Mouse (Mus musculus) limb, embryonic 10.5 days (tissue): Measurements from ENCODE around the gene Trpd52l3. TPM values are rescaled to one million over a fixed set of nuclear protein-coding genes. Genes with fewer than 3 reads are reported as not detected.

Experiments used
- DNase-seq: peaks from one replicate; pipeline ENCODE4 v3.0.0-alpha.2; 2017; ENCODE audit warnings: low spot score
- H3K27ac ChIP-seq: fragments of 300-500 bp; sonication (generic); 2 replicates; pipeline ENCODE4 v1.5.1; 2016; ENCODE audit warnings: mild to moderate bottlenecking
- H3K27me3 ChIP-seq: fragments of 300-500 bp; sonication (generic); 2 replicates; pipeline ENCODE4 v1.6.1; 2016; ENCODE audit warnings: low read depth, mild to moderate bottlenecking; ENCODE audit not compliant: poor library complexity, severe bottlenecking
- H3K36me3 ChIP-seq: fragments of 300-500 bp; sonication (generic); 2 replicates; pipeline ENCODE4 v1.6.1; 2016; ENCODE audit warnings: mild to moderate bottlenecking, moderate library complexity
- H3K4me1 ChIP-seq: fragments of 300-500 bp; sonication (generic); 2 replicates; pipeline ENCODE4 v1.6.1; 2016
- H3K4me3 ChIP-seq: fragments of 300-500 bp; sonication (generic); 2 replicates; pipeline ENCODE4 v1.5.1; 2016; ENCODE audit warnings: mild to moderate bottlenecking, moderate library complexity
- H3K9me3 ChIP-seq: fragments of 300-500 bp; sonication (generic); replicated peaks from 2 replicates; pipeline ENCODE4 v1.6.1; 2016; ENCODE audit warnings: mild to moderate bottlenecking
- WGBS: fragments of 180-500 bp; shearing (Covaris S2); methylation state at CpG from one replicate; pipeline ENCODE4 v1.1.7; 2016; 5-methylcytosine and 5-hydroxymethylcytosine counted together
- polyA plus RNA-seq: library from polyadenylated mRNA; unstranded; fragments of >200 nt; fragmentation: Nextera tagmentation; extraction: Ambion mirVana; gene quantifications from 2 replicates; pipeline ENCODE4 v1.2.1, GENCODE M21; 2016

Gene Trpd52l3
- polyA plus RNA-seq, 1 experiment from 2014 or later = not detected

DNA sequence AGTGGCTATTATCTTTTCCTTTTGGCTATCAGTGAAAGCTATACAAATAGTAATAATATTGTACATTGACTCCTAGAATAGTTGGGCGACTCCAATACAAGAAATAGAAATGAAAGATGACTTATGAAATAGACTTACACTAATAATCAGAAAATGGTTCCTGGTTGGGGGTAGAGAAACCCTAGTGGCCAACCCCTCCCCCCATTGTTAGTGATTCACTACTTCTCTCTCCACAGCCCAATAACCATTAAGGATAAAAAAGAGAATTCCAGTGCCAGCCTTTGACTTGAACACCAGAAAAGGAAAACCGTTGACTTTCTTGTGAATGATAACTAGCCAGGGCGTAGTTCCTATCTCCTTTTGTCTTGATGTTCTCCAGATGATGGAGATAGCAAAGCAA is 28.6 kb downstream of the Trpd52l3 start:
- DNase-seq = no peak
- peak overlapping the region; percentile 98 for H3K4me3 ChIP-seq
- H3K27ac ChIP-seq = peak overlapping the region; percentile 99; the same call in 1 of the 2 replicates
- WGBS = 79% methylated on average over 3 of the region's 3 CpGs
- peaks cover 10% of the 10 kb centered on the region for H3K36me3 ChIP-seq
- no peaks in the 10 kb centered on the region for H3K27me3 ChIP-seq
- peaks cover 22% of the 10 kb centered on the region for H3K4me1 ChIP-seq
- H3K9me3 ChIP-seq = no peaks in the 10 kb centered on the region

DNA sequence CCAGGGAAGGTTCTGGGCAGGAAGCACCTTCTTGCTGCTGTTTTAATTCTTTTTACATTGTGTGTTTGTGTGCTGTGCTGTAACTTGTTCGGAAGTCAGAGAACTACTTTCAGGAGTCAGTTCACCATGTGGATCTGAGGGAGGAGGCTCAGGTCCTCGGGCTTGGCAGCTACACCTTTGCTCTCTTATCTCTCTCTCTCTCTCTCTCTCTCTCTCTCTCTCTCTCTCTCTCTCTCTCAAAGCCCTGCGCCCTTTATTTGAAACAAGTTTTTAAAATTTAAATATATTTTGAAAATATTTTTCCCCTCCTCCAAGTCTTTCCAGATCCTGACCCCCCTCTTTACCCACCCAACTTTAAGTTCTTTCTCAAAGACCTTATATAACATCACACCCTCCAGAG is 31.8 kb downstream of the Trpd52l3 start:
- H3K36me3 ChIP-seq = peaks cover 20% of the 10 kb centered on the region
- no peaks in the 10 kb centered on the region for H3K27me3 ChIP-seq
- H3K27ac ChIP-seq = no peak overlapping the region
- 81% methylated on average over 3 of the region's 3 CpGs for WGBS
- no peak overlapping the region for H3K4me3 ChIP-seq
- no peak for DNase-seq
- H3K9me3 ChIP-seq = no peaks in the 10 kb centered on the region
- H3K4me1 ChIP-seq = peaks cover 15% of the 10 kb centered on the region

DNA sequence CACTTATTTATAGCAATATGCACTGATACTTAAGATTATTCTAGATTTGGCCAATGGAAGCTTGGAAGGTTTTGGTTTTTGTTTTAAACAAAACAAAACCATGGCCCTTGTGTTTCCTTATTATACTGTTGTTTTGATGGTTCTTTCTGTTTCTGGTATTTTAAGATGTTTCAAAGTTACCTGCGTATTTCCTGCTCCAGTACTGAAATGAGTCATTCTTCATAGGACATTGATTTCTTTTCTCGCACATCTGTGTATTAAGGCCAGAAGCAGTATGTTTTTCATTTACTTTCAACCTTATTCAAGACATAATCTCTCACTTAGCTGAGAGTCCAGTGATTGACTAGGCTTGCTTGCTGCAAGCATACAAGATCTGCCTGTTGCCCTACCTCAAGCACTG is 40.1 kb downstream of the Trpd52l3 start:
- Histone ChIP-seq H3K27ac (no peak overlapping the region), H3K9me3 (no peaks in the 10 kb centered on the region), H3K4me3 (no peak overlapping the region), H3K36me3 (peaks cover 85% of the 10 kb centered on the region), H3K27me3 (no peaks in the 10 kb centered on the region), H3K4me1 (no peaks in the 10 kb centered on the region)
- no peak for DNase-seq
- 95% methylated on average over 2 of the region's 2 CpGs for WGBS

GRCm38 (mm10) chr19:30044630-30045029 is 41.0 kb downstream of the Trpd52l3 start:
- H3K27ac ChIP-seq = no peak overlapping the region
- H3K36me3 ChIP-seq = peaks cover 86% of the 10 kb centered on the region
- no peak for DNase-seq
- H3K4me1 ChIP-seq = no peaks in the 10 kb centered on the region
- H3K4me3 ChIP-seq = no peak overlapping the region
- H3K27me3 ChIP-seq = no peaks in the 10 kb centered on the region
- no peaks in the 10 kb centered on the region for H3K9me3 ChIP-seq
- WGBS = 98% methylated on average over 1 of the region's 1 CpGs

DNA sequence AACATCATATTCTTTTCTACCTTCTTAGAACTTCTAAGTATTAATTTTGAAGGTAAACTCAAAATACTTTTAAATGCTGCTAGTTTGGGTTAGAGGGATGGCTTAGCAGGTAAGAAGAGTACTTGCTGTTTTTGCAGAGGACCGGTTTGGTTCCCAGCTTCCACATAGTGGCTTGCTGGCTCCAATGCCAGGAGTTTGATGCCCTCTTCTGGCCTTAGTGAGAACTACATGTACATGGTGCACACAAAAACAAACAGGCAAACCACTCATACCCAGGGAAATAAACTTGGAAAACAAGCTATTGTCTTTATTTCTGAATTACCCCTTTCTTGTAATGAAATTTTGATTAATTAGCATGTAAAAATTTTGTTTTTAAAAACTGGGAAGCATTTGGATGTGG is 42.3 kb downstream of the Trpd52l3 start:
- H3K27me3 ChIP-seq = no peaks in the 10 kb centered on the region
- DNase-seq = no peak
- no peak overlapping the region for H3K4me3 ChIP-seq
- H3K27ac ChIP-seq = no peak overlapping the region
- H3K9me3 ChIP-seq = no peaks in the 10 kb centered on the region
- H3K36me3 ChIP-seq = peaks cover 90% of the 10 kb centered on the region
- no peaks in the 10 kb centered on the region for H3K4me1 ChIP-seq
- 69% methylated on average over 1 of the region's 1 CpGs for WGBS

DNA sequence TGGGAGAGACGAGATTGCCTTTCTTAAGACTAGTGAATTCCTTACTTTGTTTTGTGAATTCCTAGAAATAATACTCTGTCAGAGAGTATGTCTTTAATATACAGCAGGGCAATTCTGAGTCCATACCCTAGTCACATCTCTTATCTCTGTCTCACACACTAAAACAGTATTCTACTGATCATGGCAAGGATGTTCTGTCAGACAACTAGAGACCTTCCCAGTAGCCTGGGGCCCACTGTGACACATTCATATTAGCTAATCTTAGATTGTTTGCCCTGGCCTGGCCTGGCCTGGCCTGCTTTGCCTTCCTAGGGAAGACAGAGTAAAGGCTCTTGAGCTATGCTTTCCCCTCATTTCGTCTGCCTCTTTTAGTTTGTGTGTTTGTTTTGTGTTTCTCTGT is 47.0 kb downstream of the Trpd52l3 start:
- Histone ChIP-seq H3K4me3 (no peak overlapping the region), H3K9me3 (no peaks in the 10 kb centered on the region), H3K4me1 (no peaks in the 10 kb centered on the region), H3K27me3 (no peaks in the 10 kb centered on the region), H3K27ac (no peak overlapping the region), H3K36me3 (peaks cover 73% of the 10 kb centered on the region)
- WGBS = 89% methylated on average over 2 of the region's 2 CpGs
- DNase-seq = no peak

- Histone ChIP-seq H3K4me1 (no peaks in the 10 kb centered on the region), H3K27ac (no peak overlapping the region), H3K27me3 (no peaks in the 10 kb centered on the region), H3K9me3 (no peaks in the 10 kb centered on the region), H3K4me3 (no peak overlapping the region), H3K36me3 (peaks cover 68% of the 10 kb centered on the region)
- WGBS = 89% methylated on average over 3 of the region's 3 CpGs
- no peak for DNase-seq
Observed at GRCm38 (mm10) chr19:30051479-30051878, 47.9 kb downstream of the Trpd52l3 start.

DNA sequence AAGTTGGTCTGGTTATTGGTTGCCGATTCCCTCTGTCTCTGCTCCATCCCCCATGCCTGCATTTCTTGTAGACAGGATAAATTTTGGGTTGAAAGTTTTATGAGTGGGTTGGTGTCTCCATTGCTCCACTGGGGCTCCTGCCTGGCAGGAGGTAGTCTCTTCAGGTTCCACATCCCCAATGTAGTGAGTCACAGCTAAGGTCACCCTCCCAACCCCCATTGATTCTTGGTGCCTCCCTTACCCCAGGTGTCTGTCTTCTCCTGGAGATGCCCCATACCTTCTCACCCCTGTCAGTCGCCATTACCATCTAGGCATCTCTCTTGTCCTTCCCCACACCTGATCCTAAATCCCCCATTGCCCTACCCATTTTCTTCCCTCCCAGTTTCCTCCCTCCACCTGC is 50.6 kb downstream of the Trpd52l3 start:
- no peak for DNase-seq
- 87% methylated on average over 2 of the region's 2 CpGs for WGBS
- Histone ChIP-seq H3K4me1 (no peaks in the 10 kb centered on the region), H3K36me3 (peaks cover 65% of the 10 kb centered on the region), H3K27ac (no peak overlapping the region), H3K9me3 (no peaks in the 10 kb centered on the region), H3K4me3 (no peak overlapping the region), H3K27me3 (no peaks in the 10 kb centered on the region)

Other genes with a start within 250 kb of the Trpd52l3 start
- gene 9930021J03Rik, start 197.8 kb upstream of the Trpd52l3 start, polyA plus RNA-seq = 3.7 and 4.6 TPM in 2 replicates
- gene Ranbp6, start 190.8 kb upstream of the Trpd52l3 start, polyA plus RNA-seq = 19.6 and 26.1 TPM in 2 replicates
- gene Il33, start 78.7 kb upstream of the Trpd52l3 start, polyA plus RNA-seq = 0.21 and 0.34 TPM in 2 replicates
- 74.2 and 85.1 TPM in 2 replicates for gene Uhrf2, start 26.7 kb downstream of the Trpd52l3 start, polyA plus RNA-seq
- 13.9 and 20.0 TPM in 2 replicates for gene Gldc, start 171.6 kb downstream of the Trpd52l3 start, polyA plus RNA-seq
- not detected in 2 replicates for gene Mbl2, start 229.2 kb downstream of the Trpd52l3 start, polyA plus RNA-seq